ENCODE assay signal across 8 mouse cellular contexts in the genomic region with DNA sequence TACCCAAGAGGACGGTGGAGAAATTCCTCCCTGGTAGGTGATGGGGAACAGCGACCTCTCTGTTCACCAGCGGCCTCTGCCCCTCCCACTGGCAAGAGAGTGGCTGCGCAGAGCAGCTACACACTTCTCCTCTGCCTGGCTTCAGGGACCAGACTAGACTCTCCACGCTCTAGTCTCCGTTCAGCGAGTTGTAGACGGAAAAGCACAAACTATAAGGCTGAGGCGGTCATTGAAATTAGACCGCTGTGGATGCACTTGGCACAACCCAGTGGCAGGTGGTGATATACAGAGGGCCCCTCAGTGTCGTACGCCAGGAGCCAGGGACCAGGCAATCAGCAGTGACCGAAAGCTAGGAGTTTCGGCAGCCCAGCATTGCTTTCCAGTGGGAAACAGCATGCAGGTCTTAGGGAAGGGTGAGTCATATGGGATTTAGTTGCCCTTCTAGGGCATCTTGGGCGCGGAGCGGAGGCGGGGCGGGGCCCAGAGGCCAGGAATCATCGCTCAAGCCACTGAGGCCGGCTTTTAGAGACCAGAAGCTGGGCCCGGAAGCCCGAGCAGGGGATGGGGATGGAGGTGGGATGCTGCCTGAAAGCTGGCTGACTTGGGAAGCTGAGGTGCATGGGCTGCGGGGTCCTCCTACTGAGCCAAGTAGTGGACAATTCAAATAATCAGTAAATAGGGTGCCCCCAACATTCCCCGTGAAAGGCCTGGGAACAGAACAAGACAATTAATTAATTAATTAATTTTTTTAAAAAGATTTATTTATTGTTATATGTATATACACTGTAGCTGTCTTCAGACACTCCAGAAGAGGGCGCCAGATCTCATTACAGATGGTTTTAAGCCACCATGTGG. TPM values are rescaled to one million over a fixed set of nuclear protein-coding genes. Genes with fewer than 3 reads are reported as not detected.
DNase-seq lines count a peak whose midpoint lies in the region; ATAC-seq lines count a peak whose summit lies in the region.
"Had no signal": no experiment of that assay in that cellular context is flagged by ENCODE, and none has a peak within 500 bp of the region (broad histone marks: within the 10 kb centered on the region; RNA-seq: fewer than 3 reads in every experiment).

No protein-coding gene starts in this region.

- 2% methylated on average over 26 of the region's 26 CpGs for WGBS in embryonic facial prominence, embryonic 10.5 days
- WGBS in limb, embryonic 11.5 days, result 4% methylated on average over 26 of the region's 26 CpGs
- 3% methylated on average over 26 of the region's 26 CpGs for WGBS in midbrain, embryonic 11.5 days

- peak; percentile 49 for DNase-seq in MN1 (ENCODE audit: low spot score)
- DNase-seq in adrenal gland, adult 2 months, result peak; percentile 57
- DNase-seq in embryonic facial prominence, embryonic 10.5 days (ENCODE audit: low spot score), result peak; percentile 70
- peak; percentile 36 to 37 for DNase-seq in heart, postnatal 10 days
- peak; percentile 65 for DNase-seq in limb, embryonic 11.5 days (ENCODE audit: low spot score)
- DNase-seq in midbrain, embryonic 11.5 days (ENCODE audit: low spot score, missing footprints), result peak; percentile 94
- no peak for DNase-seq in B cell, adult 2 months

- H3K4me1 ChIP-seq in embryonic facial prominence, embryonic 10.5 days, result peaks cover 8% of the 10 kb centered on the region
- H3K4me1 ChIP-seq in limb, embryonic 11.5 days (ENCODE audit: control insufficient read depth, insufficient read depth, low read length), result no peaks in the 10 kb centered on the region; the same call in 1 of the 2 replicates
- H3K4me1 ChIP-seq in midbrain, embryonic 11.5 days (ENCODE audit: control insufficient read depth, insufficient read depth, low read length), result no peaks in the 10 kb centered on the region

- H3K27ac ChIP-seq in embryonic facial prominence, embryonic 10.5 days (replicated peaks), result peak overlapping the region; percentile 69
- H3K27ac ChIP-seq in limb, embryonic 11.5 days (replicated peaks; ENCODE audit: low read depth, low read length), result 0 out of 2 replicates have a peak overlapping the region, but pooled peaks have one; percentile 8
- H3K27ac ChIP-seq in midbrain, embryonic 11.5 days (ENCODE audit: low read depth, low read length), result no peak overlapping the region

- peak overlapping the region; percentile 61 for H3K4me3 ChIP-seq in embryonic facial prominence, embryonic 10.5 days
- H3K4me3 ChIP-seq in limb, embryonic 11.5 days (ENCODE audit: low read depth, low read length), result peak overlapping the region; percentile 32
- H3K4me3 ChIP-seq in midbrain, embryonic 11.5 days (ENCODE audit: low read depth, low read length), result peak overlapping the region; percentile 40
- H3K4me3 ChIP-seq: erythroblast, embryonic 14.5 days had no signal

- no peaks in the 10 kb centered on the region for H3K36me3 ChIP-seq in embryonic facial prominence, embryonic 10.5 days (replicated peaks)
- H3K36me3 ChIP-seq in limb, embryonic 11.5 days (ENCODE audit: control insufficient read depth, insufficient read depth, low read length), result no peaks in the 10 kb centered on the region
- no peaks in the 10 kb centered on the region for H3K36me3 ChIP-seq in midbrain, embryonic 11.5 days (ENCODE audit: control insufficient read depth, insufficient read depth, low read length)

- no peaks in the 10 kb centered on the region for H3K9me3 ChIP-seq in embryonic facial prominence, embryonic 10.5 days
- no peaks in the 10 kb centered on the region for H3K9me3 ChIP-seq in limb, embryonic 11.5 days (ENCODE audit: control insufficient read depth, low read length)
- H3K9me3 ChIP-seq in midbrain, embryonic 11.5 days (ENCODE audit: control insufficient read depth, low read length), result no peaks in the 10 kb centered on the region

- H3K27me3 ChIP-seq in embryonic facial prominence, embryonic 10.5 days (replicated peaks; ENCODE audit: low read depth, poor library complexity, severe bottlenecking), result no peaks in the 10 kb centered on the region; the same call in 1 of the 2 replicates
- H3K27me3 ChIP-seq in limb, embryonic 11.5 days (ENCODE audit: control insufficient read depth, insufficient read depth, low read length), result no peaks in the 10 kb centered on the region
- H3K27me3 ChIP-seq in midbrain, embryonic 11.5 days (ENCODE audit: control insufficient read depth, insufficient read depth, low read length), result no peaks in the 10 kb centered on the region

- H3K9ac ChIP-seq in limb, embryonic 11.5 days (ENCODE audit: low read length), result peak overlapping the region; percentile 58
- H3K9ac ChIP-seq in midbrain, embryonic 11.5 days (ENCODE audit: low read length), result peak overlapping the region; percentile 57

- ATAC-seq in limb, embryonic 11.5 days (ENCODE audit: insufficient number of reproducible peaks, low FRiP score, low TSS enrichment, low read depth), result peak; percentile 81
- ATAC-seq in midbrain, embryonic 11.5 days (ENCODE audit: low FRiP score), result peak; percentile 91

- peak overlapping the region; percentile 68 for H3K4me2 ChIP-seq in limb, embryonic 11.5 days (ENCODE audit: low read depth, severe bottlenecking)
- peak overlapping the region; percentile 74 for H3K4me2 ChIP-seq in midbrain, embryonic 11.5 days

- intact Hi-C loops in heart, postnatal 10 days (cut with DNase I), result no loop called here

RNA-seq across cellular contexts. Expression of a gene that starts 6.9 kb away (rescaled TPM):
- 1 to 10 TPM in 1 of 2 experiments, under 1 TPM in 1; 0.46 to 1.0 TPM for total RNA-seq in adrenal gland, adult 2 months (2021)
- polyA plus RNA-seq in adrenal gland, adult 2 months (2012; rRNA removed), result 0.45 and 1.0 TPM in 2 replicates
- polyA plus RNA-seq in embryonic facial prominence, embryonic 10.5 days (2016; fragmentation: Nextera tagmentation; extraction: Ambion mirVana), result 0.15 and 0.19 TPM in 2 replicates
- total RNA-seq in heart, postnatal 10 days (2021), result 1 to 10 TPM; 5.7 to 5.9 TPM
- polyA plus RNA-seq in limb, embryonic 11.5 days (2014; fragmentation: Nextera tagmentation; extraction: Ambion mirVana), result 0.08 TPM in 1 of 2 replicates, not detected in the other
- polyA plus RNA-seq in midbrain, embryonic 11.5 days (2014; fragmentation: Nextera tagmentation; extraction: Ambion mirVana), result 0.15 and 0.25 TPM in 2 replicates
- polyA plus RNA-seq: erythroblast, embryonic 14.5 days had no signal

RNA-seq across cellular contexts. Expression of a gene that starts 20.5 kb away (rescaled TPM):
- total RNA-seq in adrenal gland, adult 2 months (2021), result 10 to 100 TPM; 37.7 to 45.0 TPM
- 149 and 171 TPM in 2 replicates for polyA plus RNA-seq in adrenal gland, adult 2 months (2012; rRNA removed)
- polyA plus RNA-seq in embryonic facial prominence, embryonic 10.5 days (2016; fragmentation: Nextera tagmentation; extraction: Ambion mirVana), result 178 and 185 TPM in 2 replicates
- total RNA-seq in heart, postnatal 10 days (2021), result 10 to 100 TPM; 59.5 to 66.3 TPM
- 173 and 186 TPM in 2 replicates for polyA plus RNA-seq in limb, embryonic 11.5 days (2014; fragmentation: Nextera tagmentation; extraction: Ambion mirVana)
- polyA plus RNA-seq in midbrain, embryonic 11.5 days (2014; fragmentation: Nextera tagmentation; extraction: Ambion mirVana), result 157 and 165 TPM in 2 replicates

RNA-seq across cellular contexts. Expression of a gene that starts 20.6 kb away (rescaled TPM):
- total RNA-seq in adrenal gland, adult 2 months (2021), result 10 to 100 TPM; 54.7 to 80.9 TPM
- 20.9 and 27.1 TPM in 2 replicates for polyA plus RNA-seq in adrenal gland, adult 2 months (2012; rRNA removed)
- polyA plus RNA-seq in embryonic facial prominence, embryonic 10.5 days (2016; fragmentation: Nextera tagmentation; extraction: Ambion mirVana), result 548 and 554 TPM in 2 replicates
- 10 to 100 TPM; 39.5 to 43.4 TPM for total RNA-seq in heart, postnatal 10 days (2021)
- 447 and 466 TPM in 2 replicates for polyA plus RNA-seq in limb, embryonic 11.5 days (2014; fragmentation: Nextera tagmentation; extraction: Ambion mirVana)
- 401 and 413 TPM in 2 replicates for polyA plus RNA-seq in midbrain, embryonic 11.5 days (2014; fragmentation: Nextera tagmentation; extraction: Ambion mirVana)

RNA-seq across cellular contexts. Expression of a gene that starts 26.5 kb away (rescaled TPM):
- 10 to 100 TPM; 56.7 to 69.6 TPM for total RNA-seq in adrenal gland, adult 2 months (2021)
- polyA plus RNA-seq in adrenal gland, adult 2 months (2012; rRNA removed), result 120 and 125 TPM in 2 replicates
- polyA plus RNA-seq in embryonic facial prominence, embryonic 10.5 days (2016; fragmentation: Nextera tagmentation; extraction: Ambion mirVana), result 43.5 and 43.6 TPM in 2 replicates
- total RNA-seq in heart, postnatal 10 days (2021), result 10 to 100 TPM; 23.7 to 25.4 TPM
- 47.3 and 52.8 TPM in 2 replicates for polyA plus RNA-seq in limb, embryonic 11.5 days (2014; fragmentation: Nextera tagmentation; extraction: Ambion mirVana)
- 48.4 and 59.0 TPM in 2 replicates for polyA plus RNA-seq in midbrain, embryonic 11.5 days (2014; fragmentation: Nextera tagmentation; extraction: Ambion mirVana)

RNA-seq across cellular contexts. Expression of a gene that starts 26.7 kb away (rescaled TPM):
- 10 to 100 TPM; 31.2 to 46.1 TPM for total RNA-seq in adrenal gland, adult 2 months (2021)
- polyA plus RNA-seq in adrenal gland, adult 2 months (2012; rRNA removed), result 10.1 and 12.3 TPM in 2 replicates
- 74.5 and 78.8 TPM in 2 replicates for polyA plus RNA-seq in embryonic facial prominence, embryonic 10.5 days (2016; fragmentation: Nextera tagmentation; extraction: Ambion mirVana)
- total RNA-seq in heart, postnatal 10 days (2021), result 10 to 100 TPM; 15.2 to 17.3 TPM
- polyA plus RNA-seq in limb, embryonic 11.5 days (2014; fragmentation: Nextera tagmentation; extraction: Ambion mirVana), result 78.4 and 86.1 TPM in 2 replicates
- polyA plus RNA-seq in midbrain, embryonic 11.5 days (2014; fragmentation: Nextera tagmentation; extraction: Ambion mirVana), result 73.6 and 76.3 TPM in 2 replicates

Comparison
In these comparisons a context has a peak if more than half of its experiments do, and no peak if none do; other contexts are left out.
1. DNase-seq: peak in MN1 (single experiment), adrenal gland, adult 2 months (single experiment), embryonic facial prominence, embryonic 10.5 days (single experiment), heart, postnatal 10 days (2 of 2), limb, embryonic 11.5 days (single experiment) and midbrain, embryonic 11.5 days (single experiment); none in B cell, adult 2 months (0 of 2).
2. RNA of a gene that starts 20.6 kb away (polyA plus RNA-seq): 548 to 554 TPM in embryonic facial prominence, embryonic 10.5 days, 447 to 466 TPM in limb, embryonic 11.5 days and 401 to 413 TPM in midbrain, embryonic 11.5 days; 20.9 to 27.1 TPM in adrenal gland, adult 2 months; every median in the first group is over 10 times any median in the second.
3. Peak in every context shown above with its lines, with median percentiles within 50 percentile points of each other: H3K4me3 ChIP-seq.